Mouse (Mus musculus): ENCODE measurements around the gene Ifi209. TPM values are rescaled to one million over a fixed set of nuclear protein-coding genes. Genes with fewer than 3 reads are reported as not detected.

Ifi209 gene
- polyA plus RNA-seq, 1 experiment from 2014 or later: not detected

Other genes starting within 250 kb of the Ifi209 start
- gene Ifi206, start 139.9 kb upstream of the Ifi209 start, polyA plus RNA-seq (2016; fragmentation: Nextera tagmentation; extraction: Ambion mirVana): not detected in 2 replicates
- gene Ifi214, start 95.0 kb upstream of the Ifi209 start, polyA plus RNA-seq (2016; fragmentation: Nextera tagmentation; extraction: Ambion mirVana): not detected in 2 replicates
- gene Ifi213, start 31.6 kb upstream of the Ifi209 start, polyA plus RNA-seq (2016; fragmentation: Nextera tagmentation; extraction: Ambion mirVana): not detected in 2 replicates
- gene Ifi208, start 42.8 kb downstream of the Ifi209 start, polyA plus RNA-seq (2016; fragmentation: Nextera tagmentation; extraction: Ambion mirVana): not detected in 2 replicates
- gene Ifi207, start 110.8 kb downstream of the Ifi209 start, polyA plus RNA-seq (2016; fragmentation: Nextera tagmentation; extraction: Ambion mirVana): 0.27 and 0.43 TPM in 2 replicates
- gene Ifi204, start 136.0 kb downstream of the Ifi209 start, polyA plus RNA-seq (2016; fragmentation: Nextera tagmentation; extraction: Ambion mirVana): 0.50 and 0.94 TPM in 2 replicates